In genomic region chr6:115803541-115804382, GRCm38 (mm10) we compare ENCODE assay signal across 8 mouse cellular contexts. TPM values are rescaled to one million over a fixed set of nuclear protein-coding genes. Genes with fewer than 3 reads are reported as not detected.
A peak's percentile ranks its signal among the peaks of the same experiment; 100 is the strongest.
DNase-seq lines count a peak whose midpoint lies in the region; ATAC-seq lines count a peak whose summit lies in the region.

No protein-coding gene starts in this region.

- H3K36me3 ChIP-seq in hindbrain, embryonic 15.5 days = peaks cover 64% of the 10 kb centered on the region

- no peak overlapping the region for H3K9ac ChIP-seq in hindbrain, embryonic 15.5 days

- 46% methylated on average over 16 of the region's 16 CpGs for WGBS in hindbrain, embryonic 15.5 days

- no peak overlapping the region for H3K4me3 ChIP-seq in hindbrain, embryonic 15.5 days

- no peak overlapping the region for H3K4me2 ChIP-seq in hindbrain, embryonic 15.5 days

- H3K27ac ChIP-seq in hindbrain, embryonic 15.5 days (replicated peaks) = no peak overlapping the region

- H3K9me3 ChIP-seq in hindbrain, embryonic 15.5 days = no peaks in the 10 kb centered on the region

- no peaks in the 10 kb centered on the region for H3K27me3 ChIP-seq in hindbrain, embryonic 15.5 days

- peak; percentile 42 for ATAC-seq in hindbrain, embryonic 15.5 days (ENCODE audit: low FRiP score, low read depth)
- no peak for ATAC-seq in monocyte, adult 5-6 weeks (replicated peaks; ENCODE audit: insufficient number of reproducible peaks, low FRiP score, low TSS enrichment, poor library complexity, severe bottlenecking)

- H3K4me1 ChIP-seq in hindbrain, embryonic 15.5 days (replicated peaks) = peaks cover 23% of the 10 kb centered on the region

- peak; percentile 87 for DNase-seq in ZHBTc4 (ENCODE audit: low read depth, low spot score)
- DNase-seq in cerebellum, postnatal 10 days = peak; percentile 86 to 87
- peak; percentile 65 to 84 for DNase-seq in frontal cortex, postnatal 36 days (ENCODE audit: low spot score in 2 of 2)
- DNase-seq in layer of hippocampus, postnatal 36 days = peak; percentile 60 to 68
- peak; percentile 87 for DNase-seq in lung, postnatal 36 days
- DNase-seq in right cerebral cortex, postnatal 36 days (ENCODE audit: low spot score in 2 of 2) = peak; percentile 61 to 65

RNA-seq across cellular contexts. Expression of gene Rpl32, which starts 4.8 kb away (rescaled TPM):
- polyA plus RNA-seq in hindbrain, embryonic 15.5 days (2015; fragmentation: Nextera tagmentation; extraction: Ambion mirVana) = 948 and 1,117 TPM in 2 replicates
- total RNA-seq in layer of hippocampus, postnatal 36 days (2021) = 100 to 1,000 TPM; 464 to 470 TPM
- 1,916 to 2,189 TPM (median 2,052 TPM) in 3 replicates for total RNA-seq in monocyte, adult 5-6 weeks (2017)

RNA-seq across cellular contexts. Expression of gene Cand2, which starts 29.4 kb away (rescaled TPM):
- polyA plus RNA-seq in hindbrain, embryonic 15.5 days (2015; fragmentation: Nextera tagmentation; extraction: Ambion mirVana) = 12.8 and 12.9 TPM in 2 replicates
- total RNA-seq in layer of hippocampus, postnatal 36 days (2021) = 1 to 10 TPM; 3.1 to 3.2 TPM
- total RNA-seq in monocyte, adult 5-6 weeks (2017) = 0.10 to 0.53 TPM (median 0.19 TPM) in 3 replicates

RNA-seq across cellular contexts. Expression of gene Efcab12, which starts 34.5 kb away (rescaled TPM):
- 2.6 and 2.9 TPM in 2 replicates for polyA plus RNA-seq in hindbrain, embryonic 15.5 days (2015; fragmentation: Nextera tagmentation; extraction: Ambion mirVana)
- 1 to 10 TPM; 4.0 to 4.7 TPM for total RNA-seq in layer of hippocampus, postnatal 36 days (2021)
- not detected in 3 replicates for total RNA-seq in monocyte, adult 5-6 weeks (2017)

RNA-seq across cellular contexts. Expression of gene Tmem40, which starts 41.6 kb away (rescaled TPM):
- 1.5 and 2.0 TPM in 2 replicates for polyA plus RNA-seq in hindbrain, embryonic 15.5 days (2015; fragmentation: Nextera tagmentation; extraction: Ambion mirVana)
- under 1 TPM; 0.40 to 0.71 TPM for total RNA-seq in layer of hippocampus, postnatal 36 days (2021)
- 3.1 to 13.5 TPM in 2 of 3 replicates, not detected in the other for total RNA-seq in monocyte, adult 5-6 weeks (2017)

RNA-seq across cellular contexts. Expression of gene Mbd4, which starts 49.4 kb away (rescaled TPM):
- 8.8 and 10.9 TPM in 2 replicates for polyA plus RNA-seq in hindbrain, embryonic 15.5 days (2015; fragmentation: Nextera tagmentation; extraction: Ambion mirVana)
- total RNA-seq in layer of hippocampus, postnatal 36 days (2021) = 1 to 10 TPM; 5.0 to 6.8 TPM
- 9.7 to 13.3 TPM (median 11.5 TPM) in 3 replicates for total RNA-seq in monocyte, adult 5-6 weeks (2017)
